In the genomic region with DNA sequence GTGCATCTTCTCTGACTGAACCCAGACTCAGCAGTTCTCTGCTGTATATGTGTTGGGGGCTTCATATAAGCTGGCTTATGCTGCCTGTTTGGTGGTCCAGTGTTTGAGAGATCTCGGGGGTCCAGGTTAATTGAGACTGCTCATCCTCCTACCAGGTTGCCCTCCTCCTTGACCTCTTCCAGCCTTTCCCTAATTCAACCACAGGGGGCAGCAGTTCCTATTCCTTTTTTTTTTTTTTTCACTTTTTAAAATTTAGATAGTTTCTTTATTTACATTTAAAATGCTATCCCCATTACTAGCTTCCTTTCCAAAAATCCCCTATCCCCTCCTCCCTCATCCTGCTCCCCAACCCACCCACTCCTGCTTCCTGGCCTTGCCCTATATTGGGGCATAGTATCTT, we compare ENCODE assay signal across 22 mouse cellular contexts.
DNase-seq lines count a peak whose midpoint lies in the region; ATAC-seq and TF ChIP-seq lines count a peak whose summit lies in the region.
"Had no signal": no experiment of that assay in that cellular context is flagged by ENCODE, and none has a peak within 500 bp of the region (broad histone marks: within the 10 kb centered on the region; RNA-seq: fewer than 3 reads in every experiment).

No protein-coding gene starts in this region.

- H3K4me3 ChIP-seq in intestine, postnatal 0 days (ENCODE audit: low read depth, low read length), result no peak overlapping the region
- no peak overlapping the region for H3K4me3 ChIP-seq in intestine, embryonic 16.5 days (ENCODE audit: low read length)
- no peak overlapping the region for H3K4me3 ChIP-seq in left cerebral cortex, adult 2 months
- no peak overlapping the region for H3K4me3 ChIP-seq in MEL (ENCODE audit: control insufficient read depth in 1 of 2, insufficient read depth in 1 of 2, low read depth in 2 of 2, low read length in 2 of 2)
- H3K4me3 ChIP-seq: embryonic facial prominence, embryonic 13.5 days; forebrain, embryonic 12.5 days; heart, embryonic 10.5 days; hindbrain, embryonic 13.5 days had no signal

- no peak overlapping the region for H3K9ac ChIP-seq in intestine, postnatal 0 days (ENCODE audit: low read depth, low read length)
- no peak overlapping the region for H3K9ac ChIP-seq in intestine, embryonic 16.5 days (ENCODE audit: low read depth, low read length)
- no peak overlapping the region for H3K9ac ChIP-seq in MEL (ENCODE audit: control insufficient read depth, low read depth, low read length, poor library complexity, severe bottlenecking)
- H3K9ac ChIP-seq: embryonic facial prominence, embryonic 13.5 days; forebrain, embryonic 12.5 days; hindbrain, embryonic 13.5 days had no signal

- intact Hi-C loops in left cerebral cortex, adult 2 months (cut with DNase I), result no loop called here
- intact Hi-C loops in left cerebral cortex, postnatal 36 days (cut with DNase I), result no loop called here

- 50% methylated on average over 1 of the region's 1 CpGs for WGBS in intestine, postnatal 0 days
- 85% methylated on average over 1 of the region's 1 CpGs for WGBS in intestine, embryonic 16.5 days

- peak; percentile 27; the same call in 1 of the 2 replicates for TF ChIP-seq CTCF in intestine, postnatal 0 days (IDR thresholded peaks at IDR 0.05; ENCODE audit: low read depth)
- peak; percentile 26 for TF ChIP-seq CTCF in left cerebral cortex, adult 2 months (IDR thresholded peaks at IDR 0.05)
- TF ChIP-seq CTCF in MEL (IDR thresholded peaks at IDR 0.05 in 2 of 3, conservative IDR thresholded peaks at IDR 0.05 in 1 of 3; ENCODE audit: control insufficient read depth in 1 of 3, insufficient read depth in 1 of 3, low read depth in 2 of 3, low read length in 3 of 3, poor library complexity in 1 of 3, severe bottlenecking in 1 of 3), result no peak

- no peak overlapping the region for H3K4me2 ChIP-seq in intestine, postnatal 0 days (replicated peaks; ENCODE audit: low read depth)
- no peak overlapping the region for H3K4me2 ChIP-seq in intestine, embryonic 16.5 days (ENCODE audit: low read depth, low read length)
- H3K4me2 ChIP-seq: embryonic facial prominence, embryonic 13.5 days; forebrain, embryonic 12.5 days; hindbrain, embryonic 13.5 days had no signal

- H3K36me3 ChIP-seq in intestine, postnatal 0 days (ENCODE audit: control insufficient read depth, insufficient read depth), result no peaks in the 10 kb centered on the region
- H3K36me3 ChIP-seq in intestine, embryonic 16.5 days (ENCODE audit: control insufficient read depth, insufficient read depth, low read length), result no peaks in the 10 kb centered on the region
- H3K36me3 ChIP-seq in MEL (ENCODE audit: control insufficient read depth in 1 of 2, insufficient read depth in 2 of 2, low read length in 2 of 2), result no peaks in the 10 kb centered on the region
- H3K36me3 ChIP-seq: embryonic facial prominence, embryonic 13.5 days; forebrain, embryonic 12.5 days; G1E; heart, embryonic 10.5 days; hindbrain, embryonic 13.5 days had no signal

- no peaks in the 10 kb centered on the region for H3K27me3 ChIP-seq in intestine, postnatal 0 days (replicated peaks; ENCODE audit: control insufficient read depth, insufficient read depth, low read length)
- H3K27me3 ChIP-seq in intestine, embryonic 16.5 days (replicated peaks; ENCODE audit: control insufficient read depth, insufficient read depth, low read length), result no peaks in the 10 kb centered on the region
- H3K27me3 ChIP-seq in MEL (ENCODE audit: control insufficient read depth in 1 of 2, insufficient read depth in 2 of 2, low read length in 2 of 2), result no peaks in the 10 kb centered on the region
- H3K27me3 ChIP-seq: CH12.LX; embryonic facial prominence, embryonic 13.5 days; forebrain, embryonic 12.5 days; hindbrain, embryonic 13.5 days had no signal

- no peak for ATAC-seq in intestine, postnatal 0 days
- no peak for ATAC-seq in intestine, embryonic 16.5 days
- ATAC-seq: activated CD4-positive, CD25-positive, alpha-beta regulatory T cell, adult 4 months; forebrain, embryonic 16.5 days; hindbrain, postnatal 0 days had no signal

- no peaks in the 10 kb centered on the region for H3K4me1 ChIP-seq in intestine, postnatal 0 days (replicated peaks; ENCODE audit: control insufficient read depth, insufficient read depth, low read length)
- no peaks in the 10 kb centered on the region for H3K4me1 ChIP-seq in intestine, embryonic 16.5 days (ENCODE audit: control insufficient read depth, insufficient read depth, low read length)
- no peaks in the 10 kb centered on the region for H3K4me1 ChIP-seq in MEL (ENCODE audit: control insufficient read depth in 1 of 2, insufficient read depth in 2 of 2, low read length in 2 of 2)
- H3K4me1 ChIP-seq: embryonic facial prominence, embryonic 13.5 days; forebrain, embryonic 12.5 days; heart, embryonic 10.5 days had no signal

- no peak for TF ChIP-seq EP300 in MEL (IDR thresholded peaks at IDR 0.05; ENCODE audit: low read depth in 1 of 2, low read length in 2 of 2)

- TF ChIP-seq POLR2A in MEL (IDR thresholded peaks at IDR 0.05; ENCODE audit: control insufficient read depth in 1 of 2, insufficient read depth in 1 of 2, low read depth in 1 of 2, low read length in 2 of 2, poor library complexity in 1 of 2), result no peak

- H3K79me2 ChIP-seq in MEL (ENCODE audit: control insufficient read depth, insufficient read depth, low read length, poor library complexity), result no peaks in the 10 kb centered on the region

- no peak for DNase-seq in left cerebral cortex, adult 2 months (ENCODE audit: extremely low spot score in 1 of 2, low spot score in 2 of 2)
- DNase-seq in left cerebral cortex, postnatal 36 days (ENCODE audit: low spot score in 2 of 2), result no peak
- DNase-seq in MEL (ENCODE audit: low read depth, low spot score), result no peak
- no peak for DNase-seq in frontal cortex, postnatal 10 days (ENCODE audit: low spot score in 2 of 2)
- DNase-seq: adrenal gland, postnatal 14 days; cerebellum, adult 11-12 months; cerebellum, adult 9-11 months; cerebellum, postnatal 36 days; gastrocnemius, postnatal 25 days; heart, adult 11 months; heart, postnatal 10 days had no signal

- TF ChIP-seq RAD21 in MEL (IDR thresholded peaks at IDR 0.05; ENCODE audit: low read depth, low read length), result no peak

- H3K9me3 ChIP-seq in intestine, postnatal 0 days (ENCODE audit: control insufficient read depth), result no peaks in the 10 kb centered on the region
- no peaks in the 10 kb centered on the region for H3K9me3 ChIP-seq in intestine, embryonic 16.5 days (ENCODE audit: control insufficient read depth, low read length)
- no peaks in the 10 kb centered on the region for H3K9me3 ChIP-seq in MEL (replicated peaks; ENCODE audit: insufficient read depth, low read length)
- H3K9me3 ChIP-seq: embryonic facial prominence, embryonic 13.5 days; forebrain, embryonic 12.5 days; G1E; heart, embryonic 10.5 days; hindbrain, embryonic 13.5 days had no signal

- H3K27ac ChIP-seq in intestine, postnatal 0 days (ENCODE audit: low read depth, low read length), result no peak overlapping the region
- H3K27ac ChIP-seq in intestine, embryonic 16.5 days (ENCODE audit: low read length), result no peak overlapping the region
- H3K27ac ChIP-seq in left cerebral cortex, adult 2 months, result no peak overlapping the region
- H3K27ac ChIP-seq in MEL (ENCODE audit: control insufficient read depth, low read depth, low read length), result no peak overlapping the region
- H3K27ac ChIP-seq: embryonic facial prominence, embryonic 13.5 days; forebrain, embryonic 12.5 days; heart, embryonic 10.5 days; hindbrain, embryonic 13.5 days; hindbrain, postnatal 0 days had no signal

TF ChIP-seq in MEL, 35 proteins besides CTCF, POLR2A, EP300 and RAD21:
- no peak for TF ChIP-seq BHLHE40 (IDR thresholded peaks at IDR 0.05; ENCODE audit: borderline replicate concordance, low read depth, low read length)
- no peak for TF ChIP-seq ELF1 (IDR thresholded peaks at IDR 0.05; ENCODE audit: low read depth, low read length)
- TF ChIP-seq SMC3 (IDR thresholded peaks at IDR 0.05; ENCODE audit: low read depth, low read length), result no peak
- TF ChIP-seq ZMIZ1 (IDR thresholded peaks at IDR 0.05; ENCODE audit: low read depth, low read length), result no peak
- 0 out of 2 replicates have a peak, but pooled peaks have one; percentile 27 for TF ChIP-seq ZNF384 (IDR thresholded peaks at IDR 0.05; ENCODE audit: low read depth, low read length)
- TF ChIP-seq NRF1 (IDR thresholded peaks at IDR 0.05; ENCODE audit: insufficient read depth, low read depth, low read length, poor library complexity, severe bottlenecking), result no peak
- TF ChIP-seq MAX (IDR thresholded peaks at IDR 0.05; ENCODE audit: low read length), result no peak
TF ChIP-seq in MEL: peak in this region for 1.

Comparison
In these comparisons a context has a peak if more than half of its experiments do, and no peak if none do; other contexts are left out.
1. CTCF ChIP-seq: peak in intestine, postnatal 0 days (single experiment) and left cerebral cortex, adult 2 months (single experiment); none in MEL (0 of 3).